Mouse (Mus musculus) E14TG2a.4 (cell line): ENCODE data around the gene Cdrt4.

ENCODE experiments used
- CTCF ChIP-seq: conservative IDR thresholded peaks from 2 replicates; pipeline ENCODE4 v1.5.1; 2014; ENCODE audit warnings: low read length
- POU5F1 ChIP-seq: IDR thresholded peaks from 2 replicates; pipeline ENCODE4 v1.6.1; 2014; ENCODE audit warnings: low read length, borderline replicate concordance

- TF ChIP-seq CTCF (no peak), POU5F1 (no peak)
Measured at GRCm38 (mm10) chr11:62940176-62940575, 10.8 kb upstream of the Cdrt4 start.
